Mouse (Mus musculus): Measurements from ENCODE around the gene Siae.

Gene Siae

GRCm38 (mm10) chr9:37625641-37626040, 70.1 kb downstream of the Siae start:
- no peak for DNase-seq (ENCODE audit: extremely low spot score)

GRCm38 (mm10) chr9:37626103-37626567, 70.6 kb downstream of the Siae start:
- DNase-seq (ENCODE audit: extremely low spot score) = no peak

DNA sequence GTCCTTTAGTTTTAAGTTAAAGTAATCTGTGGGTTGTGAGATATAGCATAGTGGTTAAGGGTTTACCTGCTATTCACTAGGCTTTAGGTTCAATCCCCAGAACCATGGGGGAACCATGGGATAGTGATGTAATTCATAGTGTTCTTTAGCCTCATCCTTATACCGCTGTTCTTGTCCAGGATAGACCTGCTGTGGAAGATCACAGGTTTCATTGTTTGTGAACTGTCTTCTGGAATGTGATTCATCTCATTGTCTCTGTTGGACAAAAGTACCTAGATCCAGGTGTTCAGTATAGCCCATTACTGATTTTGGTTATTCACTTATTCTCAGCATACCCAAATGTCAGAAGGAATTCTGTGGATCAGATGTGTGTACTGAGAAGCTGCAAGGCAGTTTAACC, 71.8 kb downstream of the Siae start:
- DNase-seq (ENCODE audit: extremely low spot score) = no peak

DNA sequence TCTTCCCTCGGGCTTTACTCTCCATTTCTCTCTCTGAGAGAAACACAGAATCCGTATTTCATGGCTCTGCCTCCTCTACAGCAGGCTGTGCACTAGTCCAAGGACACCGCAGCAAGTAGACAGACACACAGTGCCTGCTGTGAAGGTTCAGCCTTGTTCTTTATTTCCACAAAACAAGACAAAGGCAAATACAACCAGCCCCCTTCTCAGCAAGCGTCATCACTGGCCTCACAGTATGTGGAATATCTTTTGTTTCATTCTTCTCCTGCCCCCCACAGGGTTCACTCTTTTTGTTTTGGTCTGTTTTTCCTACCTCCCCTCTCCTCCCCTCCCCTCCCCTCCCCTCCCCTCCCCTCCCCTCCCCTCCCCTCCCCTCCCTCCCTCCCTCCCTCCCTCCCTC, 73.1 kb downstream of the Siae start:
- no peak for DNase-seq (ENCODE audit: extremely low spot score)

- no peak for DNase-seq (ENCODE audit: extremely low spot score)
These were observed 74.4 kb downstream of the Siae start for GRCm38 (mm10) chr9:37629941-37630340.

- no peak for DNase-seq (ENCODE audit: extremely low spot score)
These were observed 76.8 kb downstream of the Siae start for GRCm38 (mm10) chr9:37632305-37632704.

- DNase-seq (ENCODE audit: extremely low spot score) = no peak
These were observed 78.8 kb downstream of the Siae start for GRCm38 (mm10) chr9:37634269-37634668.

DNA sequence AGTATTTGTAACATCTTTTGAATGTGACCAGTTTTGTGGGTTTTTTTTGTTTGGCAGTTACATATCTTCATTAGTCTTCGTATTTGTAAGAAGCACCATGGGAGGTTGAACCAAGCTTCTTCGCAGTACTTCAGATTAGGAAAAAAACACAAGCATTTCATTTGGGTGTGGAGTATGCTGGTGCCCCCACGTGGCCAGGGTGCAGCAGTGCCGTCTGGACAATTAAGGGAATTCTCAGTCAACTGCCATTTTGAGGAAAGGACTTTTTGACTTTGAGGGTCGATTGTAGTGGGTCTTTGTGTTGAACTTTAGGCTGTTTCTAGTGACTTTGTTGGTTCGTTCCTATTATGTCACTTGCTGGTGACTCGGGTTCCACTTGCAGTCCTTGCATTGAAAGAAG, 80.8 kb downstream of the Siae start:
- peak; percentile 47 for DNase-seq (ENCODE audit: extremely low spot score)

DNA sequence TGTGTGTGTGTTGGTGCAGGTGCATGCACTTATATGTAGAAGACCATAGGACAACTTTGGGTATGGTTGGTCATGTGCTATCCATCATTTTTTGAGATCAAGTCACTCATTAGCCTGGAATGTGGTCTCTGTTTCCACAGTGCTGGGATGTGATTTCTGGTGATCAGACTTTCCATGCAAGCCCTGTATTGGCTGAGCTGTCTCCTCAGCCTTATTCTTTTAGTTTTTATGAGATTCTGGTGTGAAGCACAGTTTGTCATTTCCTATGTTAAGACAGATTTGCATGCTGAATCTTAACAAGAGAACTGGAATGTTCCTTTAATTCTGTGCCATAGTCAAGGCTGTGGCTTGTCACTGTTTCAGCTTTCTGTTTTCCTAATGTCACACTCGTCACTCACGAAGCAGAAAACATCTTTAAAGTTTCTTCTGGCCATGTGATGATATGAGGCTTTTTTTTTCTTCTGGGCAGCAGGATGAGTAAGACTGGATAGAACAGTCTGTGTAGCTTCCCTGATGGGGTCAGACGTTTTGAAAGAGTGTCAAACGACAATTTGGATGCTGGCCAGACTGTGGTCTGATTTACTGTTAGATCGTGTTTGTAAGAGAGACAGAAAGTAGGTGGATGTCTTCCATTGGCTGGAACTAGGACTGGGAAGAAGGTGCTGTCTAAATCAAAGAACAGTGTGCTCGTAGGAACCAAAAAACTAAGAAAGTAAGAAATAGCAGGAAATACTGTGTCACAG, 81.5 kb downstream of the Siae start:
- no peak for DNase-seq (ENCODE audit: extremely low spot score)

- DNase-seq (ENCODE audit: extremely low spot score) = no peak
These were observed 83.2 kb downstream of the Siae start for GRCm38 (mm10) chr9:37638721-37639120.

- DNase-seq (ENCODE audit: extremely low spot score) = no peak
These were observed 90.7 kb downstream of the Siae start for GRCm38 (mm10) chr9:37646246-37646645.

GRCm38 (mm10) chr9:37650639-37651038, 95.1 kb downstream of the Siae start:
- no peak for DNase-seq (ENCODE audit: extremely low spot score)

DNA sequence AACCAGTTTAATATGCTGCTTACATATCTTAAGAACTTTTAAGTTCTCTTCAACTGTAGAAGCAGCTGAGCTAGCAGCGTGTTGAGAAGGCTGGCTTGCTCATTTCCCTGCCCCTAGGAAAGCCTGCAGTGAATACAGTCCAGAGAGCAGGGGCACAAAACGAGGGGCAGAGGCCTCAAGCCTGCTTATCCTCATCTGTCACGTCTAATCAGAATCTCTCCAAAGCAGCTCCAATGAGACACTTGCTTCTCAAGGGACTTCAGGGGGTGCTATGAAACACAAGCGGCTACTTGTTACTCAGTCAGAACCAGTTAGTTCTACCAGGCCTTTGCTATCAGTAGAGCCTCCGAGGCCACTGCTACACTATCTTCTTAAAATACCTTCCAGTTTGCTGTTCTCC, 98.3 kb downstream of the Siae start:
- no peak for DNase-seq (ENCODE audit: extremely low spot score)

GRCm38 (mm10) chr9:37655961-37656360, 100.5 kb downstream of the Siae start:
- DNase-seq (ENCODE audit: extremely low spot score) = no peak

- DNase-seq (ENCODE audit: extremely low spot score) = no peak
These were observed 101.0 kb downstream of the Siae start for GRCm38 (mm10) chr9:37656439-37656881.

GRCm38 (mm10) chr9:37656931-37657481, 101.5 kb downstream of the Siae start, which contains the start of gene Tbrg1:
Tbrg1 (minus strand) TSS chr9:37657312.
- peak; percentile 87 for DNase-seq (ENCODE audit: extremely low spot score)

- DNase-seq (ENCODE audit: extremely low spot score) = no peak
These were observed 103.9 kb downstream of the Siae start for GRCm38 (mm10) chr9:37659413-37659812.

DNA sequence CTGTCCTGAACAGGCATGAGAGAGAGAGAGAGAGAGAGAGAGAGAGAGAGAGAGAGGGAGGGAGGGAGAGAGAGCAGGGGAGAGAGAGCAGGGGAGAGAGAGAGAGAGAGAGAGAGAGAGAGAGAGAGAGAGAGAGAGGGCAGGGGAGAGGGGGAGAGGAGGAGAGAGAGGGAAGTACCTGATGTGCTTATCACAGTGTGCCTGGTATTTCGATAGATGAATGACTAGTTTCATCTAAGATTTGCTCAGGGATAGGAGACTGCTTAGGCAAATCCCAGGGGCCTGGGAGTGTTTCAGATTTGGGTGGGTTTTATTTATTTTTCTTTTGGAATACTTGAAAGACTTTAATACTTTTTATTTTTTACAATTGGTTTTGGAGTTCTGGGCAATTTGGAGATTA, 107.7 kb downstream of the Siae start:
- DNase-seq (ENCODE audit: extremely low spot score) = no peak

DNA sequence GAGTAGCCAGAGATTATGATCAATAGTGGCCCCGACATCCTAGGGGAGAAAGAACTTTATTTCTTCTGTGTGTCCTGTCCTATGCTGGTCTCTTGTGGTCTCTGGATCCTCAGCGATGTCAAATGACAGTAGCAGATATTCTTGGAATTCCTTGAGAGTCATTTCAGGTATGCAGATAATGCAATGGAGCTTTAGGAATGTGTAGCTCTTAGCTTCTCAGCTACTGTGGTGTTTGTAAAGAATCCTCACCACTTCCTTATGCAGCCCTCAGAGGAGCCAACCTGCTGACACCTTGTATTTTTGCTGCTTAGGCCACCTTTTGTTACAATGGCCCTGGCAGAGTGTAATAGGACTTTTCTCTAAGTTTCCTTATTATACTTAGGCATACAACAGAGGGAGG, 109.1 kb downstream of the Siae start:
- no peak for DNase-seq (ENCODE audit: extremely low spot score)

- no peak for DNase-seq (ENCODE audit: extremely low spot score)
These were observed 110.5 kb downstream of the Siae start for GRCm38 (mm10) chr9:37666045-37666444.

GRCm38 (mm10) chr9:37669115-37669514, 113.6 kb downstream of the Siae start, which contains the start of gene Panx3:
Panx3 (minus strand) TSS chr9:37669235.
- DNase-seq (ENCODE audit: extremely low spot score) = no peak

GRCm38 (mm10) chr9:37669678-37670077, 114.2 kb downstream of the Siae start:
- no peak for DNase-seq (ENCODE audit: extremely low spot score)

GRCm38 (mm10) chr9:37670261-37670660, 114.8 kb downstream of the Siae start:
- DNase-seq (ENCODE audit: extremely low spot score) = no peak
